Mouse (Mus musculus) forebrain, embryonic 12.5 days (tissue): ENCODE measurements at regions not wholly inside any gene's neighbourhood (a gene's known extent, or its start where the extent isn't known, plus 50 kb on each side); places are given as distances from the start of the nearest gene placed in this dataset.

ENCODE experiments used
- ATAC-seq: fragments of 200-750 bp; cut with Nextera tagmentation; 2 replicates; pipeline ENCODE4 v1.8.0; 2017; ENCODE audit warnings: moderate TSS enrichment; ENCODE audit not compliant: low FRiP score
- H3K27ac ChIP-seq: fragments of 300-500 bp; sonication (generic); 2 replicates; pipeline ENCODE4 v1.5.1; 2016; ENCODE audit warnings: mild to moderate bottlenecking
- H3K27me3 ChIP-seq: fragments of 300-500 bp; sonication (generic); 2 replicates; pipeline ENCODE4 v1.6.1; 2016; ENCODE audit warnings: mild to moderate bottlenecking
- H3K36me3 ChIP-seq: fragments of 300-500 bp; sonication (generic); replicated peaks from 2 replicates; pipeline ENCODE4 v1.6.1; 2016; ENCODE audit warnings: mild to moderate bottlenecking
- H3K4me1 ChIP-seq: fragments of 300-500 bp; sonication (generic); 2 replicates; pipeline ENCODE4 v1.6.1; 2016
- H3K4me2 ChIP-seq: fragments of 300-500 bp; sonication (generic); 2 replicates; pipeline ENCODE4 v1.6.1; 2016; ENCODE audit warnings: mild to moderate bottlenecking, moderate library complexity
- H3K4me3 ChIP-seq: fragments of 300-500 bp; sonication (generic); replicated peaks from 2 replicates; pipeline ENCODE4 v1.5.1; 2016; ENCODE audit warnings: mild to moderate bottlenecking
- H3K9ac ChIP-seq: fragments of 300-500 bp; sonication (generic); 2 replicates; pipeline ENCODE4 v1.6.1; 2016; ENCODE audit warnings: mild to moderate bottlenecking
- H3K9me3 ChIP-seq: fragments of 300-500 bp; sonication (generic); 2 replicates; pipeline ENCODE4 v1.6.1; 2016
- WGBS: fragments of 180-500 bp; shearing (Covaris S2); methylation state at CpG from one replicate; pipeline ENCODE4 v1.1.7; 2016; 5-methylcytosine and 5-hydroxymethylcytosine counted together

GRCm38 (mm10) chr11:9932360-9933265 is 740.9 kb downstream of the Abca13 start:
- no peak for ATAC-seq
- Histone ChIP-seq H3K4me1 (no peaks in the 10 kb centered on the region), H3K4me3 (no peak overlapping the region), H3K9ac (no peak overlapping the region), H3K27me3 (no peaks in the 10 kb centered on the region), H3K9me3 (no peaks in the 10 kb centered on the region), H3K36me3 (no peaks in the 10 kb centered on the region), H3K4me2 (no peak overlapping the region), H3K27ac (no peak overlapping the region)
- 77% methylated on average over 5 of the region's 5 CpGs for WGBS

GRCm38 (mm10) chr11:9962696-9963202 is 771.0 kb downstream of the Abca13 start:
- Histone ChIP-seq H3K27ac (no peak overlapping the region), H3K4me2 (no peak overlapping the region), H3K9me3 (no peaks in the 10 kb centered on the region), H3K4me3 (no peak overlapping the region), H3K27me3 (no peaks in the 10 kb centered on the region), H3K9ac (no peak overlapping the region), H3K4me1 (0 out of 2 replicates have a peak, but pooled peaks cover 3% of the 10 kb centered on the region), H3K36me3 (no peaks in the 10 kb centered on the region)
- no peak for ATAC-seq

GRCm38 (mm10) chr11:9982974-9983373 is 791.2 kb downstream of the Abca13 start:
- H3K27ac ChIP-seq: no peak overlapping the region
- H3K4me1 ChIP-seq: no peaks in the 10 kb centered on the region
- H3K9me3 ChIP-seq: no peaks in the 10 kb centered on the region
- H3K27me3 ChIP-seq: no peaks in the 10 kb centered on the region
- H3K36me3 ChIP-seq: no peaks in the 10 kb centered on the region
- H3K9ac ChIP-seq: no peak overlapping the region
- ATAC-seq: no peak
- no peak overlapping the region for H3K4me2 ChIP-seq
- H3K4me3 ChIP-seq: no peak overlapping the region

GRCm38 (mm10) chr11:9994601-9995166 is 802.9 kb downstream of the Abca13 start:
- Histone ChIP-seq H3K9ac (no peak overlapping the region), H3K4me1 (no peaks in the 10 kb centered on the region; the same call in 1 of the 2 replicates), H3K27ac (no peak overlapping the region), H3K4me2 (no peak overlapping the region), H3K36me3 (no peaks in the 10 kb centered on the region), H3K9me3 (no peaks in the 10 kb centered on the region), H3K4me3 (no peak overlapping the region), H3K27me3 (no peaks in the 10 kb centered on the region)
- ATAC-seq: no peak
- 67% methylated on average over 5 of the region's 5 CpGs for WGBS

- no peak overlapping the region for H3K9ac ChIP-seq
- no peaks in the 10 kb centered on the region for H3K9me3 ChIP-seq
- no peaks in the 10 kb centered on the region for H3K27me3 ChIP-seq
- no peak overlapping the region for H3K4me2 ChIP-seq
- ATAC-seq: no peak
- no peaks in the 10 kb centered on the region; the same call in 1 of the 2 replicates for H3K4me1 ChIP-seq
- H3K27ac ChIP-seq: no peak overlapping the region
- no peak overlapping the region for H3K4me3 ChIP-seq
- H3K36me3 ChIP-seq: no peaks in the 10 kb centered on the region
These were observed 803.6 kb downstream of the Abca13 start for GRCm38 (mm10) chr11:9995356-9995755.

- H3K9ac ChIP-seq: no peak overlapping the region
- ATAC-seq: no peak
- no peak overlapping the region for H3K27ac ChIP-seq
- 51% methylated on average over 5 of the region's 5 CpGs for WGBS
- H3K36me3 ChIP-seq: no peaks in the 10 kb centered on the region
- H3K27me3 ChIP-seq: no peaks in the 10 kb centered on the region
- H3K9me3 ChIP-seq: no peaks in the 10 kb centered on the region
- H3K4me3 ChIP-seq: no peak overlapping the region
- H3K4me2 ChIP-seq: no peak overlapping the region
- no peaks in the 10 kb centered on the region; the same call in 1 of the 2 replicates for H3K4me1 ChIP-seq
These were observed 805.9 kb downstream of the Abca13 start for GRCm38 (mm10) chr11:9997532-9998138.

- WGBS: 69% methylated on average over 2 of the region's 2 CpGs
- H3K36me3 ChIP-seq: no peaks in the 10 kb centered on the region
- no peaks in the 10 kb centered on the region for H3K27me3 ChIP-seq
- H3K9ac ChIP-seq: no peak overlapping the region
- no peak for ATAC-seq
- H3K9me3 ChIP-seq: no peaks in the 10 kb centered on the region
- H3K27ac ChIP-seq: no peak overlapping the region
- no peaks in the 10 kb centered on the region; the same call in 1 of the 2 replicates for H3K4me1 ChIP-seq
- H3K4me2 ChIP-seq: no peak overlapping the region
- H3K4me3 ChIP-seq: no peak overlapping the region
These were observed 810.4 kb downstream of the Abca13 start for GRCm38 (mm10) chr11:10002170-10002569.

- Histone ChIP-seq H3K4me3 (no peak overlapping the region), H3K4me2 (no peak overlapping the region), H3K4me1 (no peaks in the 10 kb centered on the region), H3K9me3 (no peaks in the 10 kb centered on the region), H3K36me3 (no peaks in the 10 kb centered on the region), H3K9ac (no peak overlapping the region), H3K27me3 (no peaks in the 10 kb centered on the region), H3K27ac (no peak overlapping the region)
- no peak for ATAC-seq
- WGBS: 92% methylated on average over 3 of the region's 3 CpGs
These were observed 815.1 kb downstream of the Abca13 start for GRCm38 (mm10) chr11:10006881-10007280.

GRCm38 (mm10) chr11:10046593-10046992 is 854.9 kb downstream of the Abca13 start:
- peak; percentile 74 for ATAC-seq
- no peak overlapping the region for H3K27ac ChIP-seq

GRCm38 (mm10) chr11:10051584-10052210 is 860.0 kb downstream of the Abca13 start:
- no peak for ATAC-seq
- Histone ChIP-seq H3K4me2 (no peak overlapping the region), H3K4me3 (no peak overlapping the region), H3K36me3 (no peaks in the 10 kb centered on the region), H3K9ac (no peak overlapping the region), H3K9me3 (no peaks in the 10 kb centered on the region), H3K27ac (no peak overlapping the region), H3K4me1 (peaks cover 8% of the 10 kb centered on the region; the same call in 1 of the 2 replicates), H3K27me3 (no peaks in the 10 kb centered on the region)
- WGBS: 64% methylated on average over 2 of the region's 2 CpGs

More at GRCm38 (mm10) chr11:10046593-10046992, 854.9 kb downstream of the Abca13 start:
- 32% methylated on average over 2 of the region's 2 CpGs for WGBS
- Histone ChIP-seq H3K4me2 (no peak overlapping the region), H3K4me3 (no peak overlapping the region), H3K27me3 (no peaks in the 10 kb centered on the region), H3K9me3 (no peaks in the 10 kb centered on the region), H3K9ac (no peak overlapping the region), H3K36me3 (no peaks in the 10 kb centered on the region), H3K4me1 (peaks cover 9% of the 10 kb centered on the region; the same call in 1 of the 2 replicates)

GRCm38 (mm10) chr11:10071881-10072280 is 880.1 kb downstream of the Abca13 start:
- no peaks in the 10 kb centered on the region for H3K36me3 ChIP-seq
- H3K27me3 ChIP-seq: no peaks in the 10 kb centered on the region
- no peak overlapping the region for H3K4me2 ChIP-seq
- no peak overlapping the region for H3K27ac ChIP-seq
- ATAC-seq: no peak
- no peaks in the 10 kb centered on the region for H3K9me3 ChIP-seq
- no peak overlapping the region for H3K9ac ChIP-seq
- H3K4me1 ChIP-seq: no peaks in the 10 kb centered on the region
- H3K4me3 ChIP-seq: no peak overlapping the region
- 86% methylated on average over 2 of the region's 2 CpGs for WGBS

- no peak for ATAC-seq
- H3K4me3 ChIP-seq: no peak overlapping the region
- H3K9me3 ChIP-seq: no peaks in the 10 kb centered on the region
- 76% methylated on average over 4 of the region's 4 CpGs for WGBS
- H3K27me3 ChIP-seq: no peaks in the 10 kb centered on the region
- H3K4me2 ChIP-seq: no peak overlapping the region
- H3K36me3 ChIP-seq: no peaks in the 10 kb centered on the region
- no peak overlapping the region for H3K27ac ChIP-seq
- no peaks in the 10 kb centered on the region for H3K4me1 ChIP-seq
- no peak overlapping the region for H3K9ac ChIP-seq
These were observed 896.2 kb downstream of the Abca13 start for GRCm38 (mm10) chr11:10087939-10088338.
